Mouse (Mus musculus) forebrain, embryonic 12.5 days (tissue): ENCODE data around the gene Lgi1. TPM values are rescaled to one million over a fixed set of nuclear protein-coding genes. Genes with fewer than 3 reads are reported as not detected.

Experiments
- ATAC-seq: fragments of 200-750 bp; cut with Nextera tagmentation; 2 replicates; pipeline ENCODE4 v1.8.0; 2017; ENCODE audit warnings: moderate TSS enrichment; ENCODE audit not compliant: low FRiP score
- H3K27ac ChIP-seq: fragments of 300-500 bp; sonication (generic); 2 replicates; pipeline ENCODE4 v1.5.1; 2016; ENCODE audit warnings: mild to moderate bottlenecking
- H3K27me3 ChIP-seq: fragments of 300-500 bp; sonication (generic); 2 replicates; pipeline ENCODE4 v1.6.1; 2016; ENCODE audit warnings: mild to moderate bottlenecking
- H3K36me3 ChIP-seq: fragments of 300-500 bp; sonication (generic); replicated peaks from 2 replicates; pipeline ENCODE4 v1.6.1; 2016; ENCODE audit warnings: mild to moderate bottlenecking
- H3K4me1 ChIP-seq: fragments of 300-500 bp; sonication (generic); 2 replicates; pipeline ENCODE4 v1.6.1; 2016
- H3K4me2 ChIP-seq: fragments of 300-500 bp; sonication (generic); 2 replicates; pipeline ENCODE4 v1.6.1; 2016; ENCODE audit warnings: mild to moderate bottlenecking, moderate library complexity
- H3K4me3 ChIP-seq: fragments of 300-500 bp; sonication (generic); replicated peaks from 2 replicates; pipeline ENCODE4 v1.5.1; 2016; ENCODE audit warnings: mild to moderate bottlenecking
- H3K9ac ChIP-seq: fragments of 300-500 bp; sonication (generic); 2 replicates; pipeline ENCODE4 v1.6.1; 2016; ENCODE audit warnings: mild to moderate bottlenecking
- H3K9me3 ChIP-seq: fragments of 300-500 bp; sonication (generic); 2 replicates; pipeline ENCODE4 v1.6.1; 2016
- WGBS: fragments of 180-500 bp; shearing (Covaris S2); methylation state at CpG from one replicate; pipeline ENCODE4 v1.1.7; 2016; 5-methylcytosine and 5-hydroxymethylcytosine counted together
- polyA plus RNA-seq: library from polyadenylated mRNA; unstranded; fragments of >200 nt; fragmentation: Nextera tagmentation; extraction: Ambion mirVana; gene quantifications from 2 replicates; pipeline ENCODE4 v1.2.1, GENCODE M21; 2016

Gene Lgi1
- 2.1 and 2.4 TPM in 2 replicates for polyA plus RNA-seq

DNA sequence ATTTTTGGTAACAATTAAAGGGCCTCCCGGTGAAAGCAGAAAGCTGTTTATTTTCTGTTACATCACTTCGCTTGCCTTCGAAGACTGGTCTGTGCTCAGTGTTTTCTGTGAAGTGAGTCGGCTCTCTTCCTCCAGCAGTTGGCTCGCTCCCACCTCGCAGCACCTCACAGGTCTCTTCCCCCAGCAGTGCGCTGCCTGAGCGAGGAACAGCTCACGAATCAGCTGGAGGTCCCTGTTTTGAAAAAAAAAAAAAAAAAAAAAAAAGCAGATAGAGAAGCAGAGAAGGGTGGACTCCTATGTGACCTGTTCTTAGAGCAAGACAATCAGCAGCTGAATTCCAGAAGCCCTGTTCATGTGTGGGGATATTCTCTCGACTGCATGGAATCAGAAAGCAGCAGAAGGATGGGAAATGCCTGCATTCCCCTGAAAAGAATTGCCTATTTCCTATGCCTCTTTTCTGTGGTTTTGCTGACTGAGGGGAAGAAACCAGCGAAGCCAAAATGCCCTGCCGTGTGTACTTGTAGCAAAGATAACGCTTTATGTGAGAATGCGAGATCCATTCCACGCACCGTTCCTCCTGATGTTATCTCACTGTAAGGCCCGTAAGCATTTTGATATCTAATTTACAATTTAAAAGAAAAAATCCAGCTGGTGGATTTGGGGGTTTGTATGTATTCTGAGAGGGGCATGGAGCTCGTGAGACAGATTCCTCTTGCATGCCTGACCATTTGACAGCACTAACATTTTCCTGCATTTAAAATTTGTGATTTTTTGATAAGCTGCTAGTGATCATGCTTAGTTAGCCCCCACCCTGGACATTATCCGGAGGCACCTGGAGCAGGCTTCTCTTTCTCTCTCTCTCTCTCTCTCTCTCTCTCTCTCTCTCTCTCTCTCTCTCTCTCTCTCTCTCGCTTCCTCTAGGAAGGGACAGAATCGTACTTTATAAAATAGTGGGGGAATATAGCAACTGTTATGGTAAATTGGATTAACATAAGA, at the start of gene Lgi1:
Gene Lgi1 (plus strand): TSS at position 32 of the 996 bp plus-strand sequence.
- peak within 1 kb of the TSS; percentile 21; the same call in 1 of the 2 replicates for H3K9ac ChIP-seq
- H3K27ac ChIP-seq = 0 out of 2 replicates have a peak within 1 kb of the TSS, but pooled peaks have one; percentile 46
- peaks cover 20% of the 10 kb centered on the region; the same call in 1 of the 2 replicates for H3K27me3 ChIP-seq
- 0 out of 2 replicates have a peak, but pooled peaks have one; percentile 40 for ATAC-seq
- no peaks in the 10 kb centered on the region for H3K36me3 ChIP-seq
- no peaks in the 10 kb centered on the region for H3K9me3 ChIP-seq
- WGBS = 25% methylated on average over 21 of the region's 21 CpGs
- peak within 1 kb of the TSS; percentile 48 for H3K4me2 ChIP-seq
- H3K4me3 ChIP-seq = peak within 1 kb of the TSS; percentile 8
- peaks cover 23% of the 10 kb centered on the region for H3K4me1 ChIP-seq

DNA sequence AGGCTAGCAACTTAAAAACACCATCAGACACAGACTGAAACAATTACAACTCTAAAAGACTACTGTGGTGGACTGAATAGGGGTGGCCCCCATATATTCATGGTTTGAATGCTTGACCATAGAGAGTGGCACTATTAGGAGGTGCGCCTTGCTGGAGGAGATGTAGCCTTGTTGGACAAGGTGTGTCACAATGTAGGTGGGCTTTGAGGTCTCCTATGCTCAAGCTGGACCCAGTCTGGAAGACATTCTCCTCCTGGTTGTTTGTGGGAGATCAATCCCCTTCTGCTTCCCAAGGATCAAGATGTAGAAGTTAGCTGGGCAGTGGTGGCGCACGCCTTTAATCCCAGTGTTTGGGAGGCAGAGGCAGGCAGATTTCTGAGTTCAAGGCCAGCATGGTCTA, 46.6 kb upstream of the Lgi1 start:
- no peak overlapping the region for H3K27ac ChIP-seq
- H3K9me3 ChIP-seq = no peaks in the 10 kb centered on the region
- peaks cover under 1% of the 10 kb centered on the region; the same call in 1 of the 2 replicates for H3K4me1 ChIP-seq
- 96% methylated on average over 3 of the region's 3 CpGs for WGBS
- H3K27me3 ChIP-seq = no peaks in the 10 kb centered on the region
- H3K9ac ChIP-seq = no peak overlapping the region
- H3K4me3 ChIP-seq = no peak overlapping the region
- no peak overlapping the region for H3K4me2 ChIP-seq
- ATAC-seq = no peak
- peaks cover 17% of the 10 kb centered on the region for H3K36me3 ChIP-seq

DNA sequence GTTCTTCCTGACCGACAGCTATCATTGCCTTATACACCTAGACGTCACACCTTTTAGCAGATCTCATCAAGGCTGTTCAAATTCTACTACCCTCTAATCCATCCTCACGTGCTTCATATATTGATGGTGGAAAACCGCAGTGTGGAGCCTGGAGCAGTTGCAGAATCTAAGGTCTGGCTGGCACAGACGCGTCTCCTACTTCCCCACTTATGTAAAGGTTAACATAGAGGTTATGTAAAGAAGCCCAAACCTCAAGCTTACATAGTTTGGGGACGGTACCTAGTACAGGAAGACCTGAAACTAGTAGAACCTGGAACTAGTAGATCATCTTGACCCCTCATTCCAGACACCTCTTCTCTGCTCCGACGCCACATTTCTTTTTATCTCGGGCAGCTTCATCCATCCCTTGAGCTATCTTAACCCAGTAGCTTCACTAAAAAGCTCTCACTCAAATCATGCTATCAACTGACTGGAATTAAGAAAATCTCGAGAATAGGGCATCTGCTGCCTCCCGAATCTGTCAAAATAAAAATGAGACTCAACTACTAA, 40.9 kb upstream of the Lgi1 start:
- no peaks in the 10 kb centered on the region for H3K27me3 ChIP-seq
- peak overlapping the region; percentile 71 for H3K9ac ChIP-seq
- H3K4me1 ChIP-seq = peaks cover 8% of the 10 kb centered on the region
- H3K27ac ChIP-seq = peak overlapping the region; percentile 95
- H3K9me3 ChIP-seq = no peaks in the 10 kb centered on the region
- 12% methylated on average over 12 of the region's 12 CpGs for WGBS
- peak overlapping the region; percentile 70 for H3K4me2 ChIP-seq
- H3K36me3 ChIP-seq = peaks cover 4% of the 10 kb centered on the region
- H3K4me3 ChIP-seq = peak overlapping the region; percentile 64
- peak; percentile 52 for ATAC-seq

DNA sequence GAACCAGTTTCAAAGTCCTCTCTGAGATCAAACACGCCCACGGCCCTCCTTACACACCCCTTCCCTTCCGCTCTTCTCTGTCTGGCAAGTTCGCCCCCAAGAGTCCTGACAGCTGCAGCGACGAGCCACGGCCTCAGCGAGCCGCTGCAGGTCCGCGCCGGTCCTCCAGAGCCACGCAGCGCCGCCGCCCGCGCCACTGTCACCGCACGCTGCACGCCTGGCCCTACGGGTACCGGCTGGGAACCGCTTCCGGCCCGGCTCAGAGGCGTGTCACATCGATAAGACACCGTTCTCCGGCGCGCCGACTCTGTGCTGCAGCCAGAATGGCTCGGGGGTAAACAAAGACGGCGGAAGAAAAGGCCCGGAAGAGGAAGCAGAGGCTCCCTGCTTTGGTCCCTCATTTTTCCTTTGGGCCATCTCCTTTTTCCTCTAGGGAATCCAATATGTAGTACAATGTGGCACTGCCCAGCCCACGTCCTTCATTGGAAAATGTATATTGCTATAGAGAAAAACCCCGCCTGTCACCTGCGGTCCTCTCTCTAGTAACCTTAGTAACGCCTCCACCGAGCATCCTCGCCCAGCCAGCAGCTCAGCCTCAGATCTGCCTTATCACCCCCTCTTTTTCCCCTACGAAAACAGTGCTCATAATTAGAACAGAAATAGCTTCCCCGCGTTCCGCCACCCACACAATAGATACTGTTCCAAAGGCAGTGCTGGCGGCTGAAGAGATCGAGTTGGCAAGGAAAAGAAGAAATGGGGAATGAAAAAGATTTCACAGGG, 40.2 kb upstream of the Lgi1 start, which contains the start of gene Fra10ac1:
Gene Fra10ac1 (minus strand): TSS at position 252 of the 780 bp plus-strand sequence.
- Histone ChIP-seq H3K27ac (peak within 1 kb of the TSS; percentile 95), H3K4me1 (peaks cover 8% of the 10 kb centered on the region), H3K36me3 (no peaks in the 10 kb centered on the region), H3K9ac (peak within 1 kb of the TSS; percentile 71), H3K27me3 (no peaks in the 10 kb centered on the region), H3K9me3 (no peaks in the 10 kb centered on the region), H3K4me2 (peak within 1 kb of the TSS; percentile 70), H3K4me3 (peak within 1 kb of the TSS; percentile 64)
- under 1% methylated on average over 49 of the region's 49 CpGs for WGBS
- ATAC-seq = peak; percentile 98

DNA sequence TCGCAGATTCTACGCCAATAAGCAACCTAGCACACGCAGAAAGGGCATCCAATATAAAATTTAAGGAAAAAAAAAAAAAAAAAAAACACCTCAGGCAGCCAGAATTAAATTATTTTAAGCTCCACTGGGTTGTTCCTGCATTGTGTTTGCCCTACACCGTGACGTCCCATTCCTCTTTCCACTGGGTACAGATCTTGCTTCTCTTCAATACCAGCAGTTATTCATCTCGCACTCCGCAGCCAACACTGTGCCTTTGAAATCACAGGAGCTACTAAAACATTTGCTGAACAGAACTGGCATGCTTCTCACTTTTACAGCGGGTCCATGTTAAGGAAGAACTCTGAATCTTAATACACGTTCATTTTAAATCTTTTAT, 39.7 kb upstream of the Lgi1 start:
- Histone ChIP-seq H3K36me3 (no peaks in the 10 kb centered on the region), H3K9ac (peak overlapping the region; percentile 71), H3K9me3 (no peaks in the 10 kb centered on the region), H3K27ac (peak overlapping the region; percentile 95), H3K4me2 (peak overlapping the region; percentile 70), H3K4me1 (peaks cover 8% of the 10 kb centered on the region), H3K27me3 (no peaks in the 10 kb centered on the region), H3K4me3 (peak overlapping the region; percentile 64)
- WGBS = 8% methylated on average over 9 of the region's 9 CpGs
- ATAC-seq = 0 out of 2 replicates have a peak, but pooled peaks have one; percentile 31

DNA sequence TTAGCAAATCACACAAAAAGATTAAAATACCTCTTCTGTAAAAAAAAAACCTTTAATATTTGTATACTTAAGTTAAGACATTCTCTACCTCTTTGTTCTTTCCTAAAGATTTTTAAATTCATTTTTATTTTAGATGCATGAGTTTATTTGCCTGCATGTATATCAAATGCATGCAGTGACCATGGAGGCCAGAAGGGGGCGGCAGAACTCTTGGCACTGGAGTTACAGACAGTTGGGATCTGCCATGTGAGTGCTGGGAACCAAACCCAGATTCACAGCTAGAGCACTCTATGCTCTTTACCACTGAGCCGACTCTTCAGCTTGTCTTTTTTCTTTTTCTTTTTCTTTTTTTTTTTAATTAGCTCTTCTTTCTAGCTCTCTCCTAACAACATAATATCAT, 35.6 kb upstream of the Lgi1 start:
- Histone ChIP-seq H3K27ac (no peak overlapping the region), H3K9ac (no peak overlapping the region), H3K4me3 (no peak overlapping the region), H3K4me1 (no peaks in the 10 kb centered on the region), H3K27me3 (no peaks in the 10 kb centered on the region), H3K36me3 (no peaks in the 10 kb centered on the region), H3K4me2 (no peak overlapping the region), H3K9me3 (no peaks in the 10 kb centered on the region)
- 55% methylated on average over 2 of the region's 2 CpGs for WGBS
- ATAC-seq = no peak

DNA sequence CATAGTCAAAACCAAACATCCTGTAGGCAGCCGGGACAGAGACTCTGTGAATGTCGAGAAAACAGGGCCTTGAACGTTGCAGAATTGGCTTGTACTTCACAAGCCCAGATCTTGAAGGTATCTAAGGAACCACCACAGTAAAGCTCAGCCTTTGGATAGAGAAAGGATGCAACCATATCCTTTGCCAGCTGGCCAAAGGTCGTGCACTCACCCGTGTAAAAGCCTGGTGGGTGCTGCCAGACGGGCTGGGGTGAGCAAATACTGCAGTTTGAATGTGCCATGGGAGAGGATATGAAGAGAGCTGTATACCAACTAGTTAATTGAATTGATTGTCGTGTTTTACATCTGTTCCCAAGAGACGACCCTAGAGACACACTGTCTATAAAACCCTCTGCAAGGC, 32.2 kb upstream of the Lgi1 start:
- WGBS = 68% methylated on average over 8 of the region's 8 CpGs
- Histone ChIP-seq H3K27me3 (no peaks in the 10 kb centered on the region), H3K9ac (no peak overlapping the region), H3K4me1 (no peaks in the 10 kb centered on the region), H3K27ac (no peak overlapping the region), H3K36me3 (no peaks in the 10 kb centered on the region), H3K4me3 (no peak overlapping the region), H3K4me2 (no peak overlapping the region), H3K9me3 (no peaks in the 10 kb centered on the region)
- no peak for ATAC-seq

DNA sequence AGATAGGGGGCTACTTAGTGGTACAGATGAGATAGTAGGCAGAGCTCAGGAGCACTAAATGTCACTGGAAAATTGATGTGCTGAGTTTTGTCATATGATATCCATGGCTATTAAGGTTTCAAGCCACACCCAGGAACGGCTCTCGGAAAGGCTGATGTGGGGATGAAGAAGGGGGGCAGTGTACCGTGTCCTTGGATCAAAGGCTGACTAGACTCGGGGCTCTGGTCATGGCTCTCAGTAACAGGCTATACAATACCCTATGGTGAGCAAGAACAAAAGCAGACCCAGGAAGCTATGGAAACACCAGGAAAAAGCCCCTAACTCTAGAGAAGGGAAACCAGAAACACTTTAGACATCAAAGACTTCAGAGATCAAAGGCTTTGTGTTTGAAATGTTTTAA, 31.8 kb upstream of the Lgi1 start:
- no peak overlapping the region for H3K4me2 ChIP-seq
- WGBS = 7% methylated on average over 4 of the region's 4 CpGs

DNA sequence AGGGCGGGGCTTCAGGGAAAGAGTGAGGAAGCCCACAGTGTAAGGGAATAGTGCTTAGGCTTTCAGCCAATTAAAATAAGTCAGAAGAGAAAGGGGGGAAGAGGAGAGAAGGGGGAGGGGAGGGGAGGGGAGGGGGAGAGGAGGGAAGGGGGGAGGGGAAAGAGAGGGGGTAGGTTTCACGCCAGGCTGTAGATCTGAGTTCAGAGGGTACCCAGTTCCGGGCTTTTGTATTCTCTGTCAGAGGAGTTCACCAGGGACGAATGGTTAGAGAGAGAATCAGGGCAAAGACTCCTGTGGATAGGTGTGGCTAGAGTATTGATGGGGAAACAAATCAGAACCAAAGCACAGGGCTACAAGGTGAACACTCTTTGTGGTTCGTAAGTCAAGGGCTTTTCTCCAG, 27.8 kb upstream of the Lgi1 start:
- Histone ChIP-seq H3K27me3 (no peaks in the 10 kb centered on the region), H3K27ac (no peak overlapping the region), H3K4me2 (no peak overlapping the region), H3K9ac (no peak overlapping the region), H3K4me1 (peaks cover 10% of the 10 kb centered on the region), H3K9me3 (no peaks in the 10 kb centered on the region), H3K36me3 (no peaks in the 10 kb centered on the region), H3K4me3 (no peak overlapping the region)
- no peak for ATAC-seq
- 72% methylated on average over 5 of the region's 5 CpGs for WGBS

More for the DNA sequence above, 31.8 kb upstream of the Lgi1 start:
- H3K27me3 ChIP-seq = no peaks in the 10 kb centered on the region
- H3K36me3 ChIP-seq = no peaks in the 10 kb centered on the region
- ATAC-seq = no peak
- H3K4me3 ChIP-seq = no peak overlapping the region
- no peak overlapping the region for H3K9ac ChIP-seq
- no peak overlapping the region for H3K27ac ChIP-seq
- H3K9me3 ChIP-seq = no peaks in the 10 kb centered on the region
- H3K4me1 ChIP-seq = no peaks in the 10 kb centered on the region

DNA sequence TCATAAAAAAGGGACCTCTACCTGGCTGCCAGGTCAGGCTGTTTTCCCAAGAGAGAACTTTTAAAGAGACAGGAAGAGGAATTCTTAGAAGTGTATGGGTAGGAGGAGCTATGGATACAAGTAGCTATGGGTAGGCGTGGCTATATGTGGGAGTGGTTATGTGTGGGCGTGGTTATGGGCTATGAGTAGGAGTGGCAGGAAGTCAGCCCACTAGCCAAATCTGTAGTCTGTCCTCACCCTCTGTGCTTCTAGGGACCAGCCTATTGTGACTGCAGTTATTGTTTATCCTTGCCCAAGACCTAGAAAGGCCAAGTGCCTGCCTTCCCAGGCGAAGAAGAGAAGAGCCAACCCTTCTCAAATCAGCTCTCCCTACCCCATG, 26.5 kb upstream of the Lgi1 start:
- Histone ChIP-seq H3K9ac (no peak overlapping the region), H3K27me3 (no peaks in the 10 kb centered on the region), H3K36me3 (no peaks in the 10 kb centered on the region), H3K4me1 (peaks cover 10% of the 10 kb centered on the region), H3K27ac (no peak overlapping the region), H3K9me3 (no peaks in the 10 kb centered on the region), H3K4me2 (no peak overlapping the region), H3K4me3 (no peak overlapping the region)
- ATAC-seq = no peak; the same call in 1 of the 2 replicates
- 70% methylated on average over 3 of the region's 3 CpGs for WGBS

DNA sequence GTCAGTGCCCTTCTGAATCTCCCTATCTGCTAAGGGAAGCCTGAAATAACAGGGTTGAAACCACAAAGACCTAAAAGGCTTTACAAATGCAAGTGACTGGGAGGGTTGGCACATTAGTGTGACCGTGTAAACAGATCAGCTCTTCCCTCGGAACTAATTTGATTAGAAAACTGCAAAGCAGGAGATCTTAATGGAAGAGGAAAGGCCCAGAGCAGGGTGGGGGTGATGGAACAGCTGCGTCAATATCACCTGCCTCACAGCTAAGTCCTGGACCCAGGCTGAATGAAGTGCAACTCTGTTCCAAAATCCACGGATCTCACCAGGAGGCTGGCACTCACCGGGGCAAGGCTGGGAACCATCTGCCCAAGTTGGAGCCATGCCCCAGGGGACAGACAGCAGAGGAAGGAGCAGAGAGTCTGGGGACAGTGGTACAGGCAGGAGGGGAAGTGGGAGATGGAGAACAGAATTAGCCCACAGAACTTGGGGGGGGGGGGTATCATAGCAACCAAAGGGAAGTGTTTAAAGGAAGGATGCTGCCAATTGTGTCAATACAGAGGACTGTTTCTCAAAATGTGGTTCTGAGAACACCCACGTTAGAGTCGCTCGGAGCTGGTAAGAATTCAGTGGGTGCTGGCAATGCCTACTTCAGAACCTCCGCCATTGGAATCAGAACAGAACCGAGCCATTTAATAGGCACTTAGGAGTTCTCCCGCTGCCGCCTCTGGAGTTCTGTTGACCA, 26.0 kb upstream of the Lgi1 start:
- Histone ChIP-seq H3K9ac (no peak overlapping the region), H3K4me3 (no peak overlapping the region), H3K36me3 (no peaks in the 10 kb centered on the region), H3K4me1 (peaks cover 10% of the 10 kb centered on the region), H3K9me3 (no peaks in the 10 kb centered on the region), H3K27me3 (no peaks in the 10 kb centered on the region), H3K4me2 (no peak overlapping the region), H3K27ac (peak overlapping the region; percentile 25; the same call in 1 of the 2 replicates)
- no peak for ATAC-seq
- WGBS = 76% methylated on average over 12 of the region's 12 CpGs
